Mouse (Mus musculus) neural tube, embryonic 15.5 days (tissue): ENCODE data around the gene Abcc4. TPM values are rescaled to one million over a fixed set of nuclear protein-coding genes. Genes with fewer than 3 reads are reported as not detected.
A peak's percentile ranks its signal among the peaks of the same experiment; 100 is the strongest.

Experiments
- ATAC-seq: fragments of 200-750 bp; cut with Nextera tagmentation; 2 replicates; pipeline ENCODE4 v1.8.0; 2017; ENCODE audit warnings: mild to moderate bottlenecking, moderate TSS enrichment, moderate library complexity; ENCODE audit not compliant: low FRiP score
- H3K27ac ChIP-seq: fragments of 300-500 bp; sonication (generic); replicated peaks from 2 replicates; pipeline ENCODE4 v1.5.1; 2015; ENCODE audit warnings: mild to moderate bottlenecking, inconsistent platforms
- H3K27me3 ChIP-seq: fragments of 300-500 bp; sonication (generic); replicated peaks from 2 replicates; pipeline ENCODE4 v1.6.1; 2015; ENCODE audit warnings: inconsistent platforms
- H3K36me3 ChIP-seq: fragments of 300-500 bp; sonication (generic); 2 replicates; pipeline ENCODE4 v1.6.1; 2015; ENCODE audit warnings: inconsistent platforms
- H3K4me1 ChIP-seq: fragments of 300-500 bp; sonication (generic); 2 replicates; pipeline ENCODE4 v1.6.1; 2015; ENCODE audit warnings: inconsistent platforms
- H3K4me2 ChIP-seq: fragments of 300-500 bp; sonication (generic); 2 replicates; pipeline ENCODE4 v1.6.1; 2015; ENCODE audit warnings: inconsistent platforms, mild to moderate bottlenecking, moderate library complexity
- H3K4me3 ChIP-seq: fragments of 300-500 bp; sonication (generic); replicated peaks from 2 replicates; pipeline ENCODE4 v1.5.1; 2015; ENCODE audit warnings: mild to moderate bottlenecking, inconsistent platforms
- H3K9ac ChIP-seq: fragments of 300-500 bp; sonication (generic); replicated peaks from 2 replicates; pipeline ENCODE4 v1.6.1; 2015; ENCODE audit warnings: mild to moderate bottlenecking, inconsistent platforms
- H3K9me3 ChIP-seq: fragments of 300-500 bp; sonication (generic); replicated peaks from 2 replicates; pipeline ENCODE4 v1.6.1; 2016; ENCODE audit warnings: inconsistent platforms
- WGBS: fragments of 180-500 bp; shearing (Covaris S2); methylation state at CpG from one replicate; pipeline ENCODE4 v1.1.7; 2015; ENCODE audit warnings: mixed read lengths; 5-methylcytosine and 5-hydroxymethylcytosine counted together
- polyA plus RNA-seq: library from polyadenylated mRNA; unstranded; fragments of >200 nt; fragmentation: Nextera tagmentation; extraction: Ambion mirVana; gene quantifications from 2 replicates; pipeline ENCODE4 v1.2.1, GENCODE M21; 2015

Abcc4 gene
- polyA plus RNA-seq, 1 experiment from 2014 or later: 3.1 TPM

- no peaks in the 10 kb centered on the region for H3K9me3 ChIP-seq
- no peak overlapping the region for H3K9ac ChIP-seq
- H3K4me1 ChIP-seq: no peaks in the 10 kb centered on the region
- H3K27ac ChIP-seq: no peak overlapping the region
- ATAC-seq: peak; percentile 76
- no peaks in the 10 kb centered on the region for H3K36me3 ChIP-seq
- H3K27me3 ChIP-seq: no peaks in the 10 kb centered on the region
- H3K4me3 ChIP-seq: no peak overlapping the region
- H3K4me2 ChIP-seq: no peak overlapping the region
- WGBS: 71% methylated on average over 12 of the region's 12 CpGs
These were observed 89.2 kb downstream of the Abcc4 start for GRCm38 (mm10) chr14:118616698-118617311.

- no peaks in the 10 kb centered on the region for H3K27me3 ChIP-seq
- H3K27ac ChIP-seq: no peak overlapping the region
- 31% methylated on average over 9 of the region's 9 CpGs for WGBS
- no peak for ATAC-seq
- H3K4me1 ChIP-seq: no peaks in the 10 kb centered on the region
- H3K36me3 ChIP-seq: no peaks in the 10 kb centered on the region
- no peak overlapping the region for H3K4me2 ChIP-seq
- no peak overlapping the region for H3K9ac ChIP-seq
- H3K9me3 ChIP-seq: no peaks in the 10 kb centered on the region
- no peak overlapping the region for H3K4me3 ChIP-seq
These were observed 92.3 kb downstream of the Abcc4 start for GRCm38 (mm10) chr14:118613734-118614133.

GRCm38 (mm10) chr14:118611714-118612113, 94.3 kb downstream of the Abcc4 start:
- Histone ChIP-seq H3K27me3 (no peaks in the 10 kb centered on the region), H3K9ac (no peak overlapping the region), H3K4me3 (no peak overlapping the region), H3K9me3 (no peaks in the 10 kb centered on the region), H3K4me1 (no peaks in the 10 kb centered on the region), H3K36me3 (no peaks in the 10 kb centered on the region), H3K27ac (no peak overlapping the region), H3K4me2 (no peak overlapping the region)
- no peak for ATAC-seq
- WGBS: 76% methylated on average over 17 of the region's 17 CpGs

GRCm38 (mm10) chr14:118610786-118611185, 95.2 kb downstream of the Abcc4 start:
- Histone ChIP-seq H3K27me3 (no peaks in the 10 kb centered on the region), H3K4me1 (no peaks in the 10 kb centered on the region), H3K4me3 (no peak overlapping the region), H3K27ac (no peak overlapping the region), H3K9me3 (no peaks in the 10 kb centered on the region), H3K4me2 (no peak overlapping the region), H3K36me3 (no peaks in the 10 kb centered on the region), H3K9ac (no peak overlapping the region)
- no peak for ATAC-seq
- WGBS: 97% methylated on average over 11 of the region's 11 CpGs

GRCm38 (mm10) chr14:118608816-118609465, 97.1 kb downstream of the Abcc4 start:
- Histone ChIP-seq H3K9me3 (no peaks in the 10 kb centered on the region), H3K9ac (no peak overlapping the region), H3K36me3 (no peaks in the 10 kb centered on the region), H3K27ac (no peak overlapping the region), H3K4me2 (no peak overlapping the region), H3K27me3 (no peaks in the 10 kb centered on the region), H3K4me3 (no peak overlapping the region), H3K4me1 (no peaks in the 10 kb centered on the region)
- peak; percentile 49; the same call in 1 of the 2 replicates for ATAC-seq
- WGBS: 59% methylated on average over 16 of the region's 16 CpGs

GRCm38 (mm10) chr14:118608317-118608716, 97.7 kb downstream of the Abcc4 start:
- no peaks in the 10 kb centered on the region for H3K27me3 ChIP-seq
- H3K4me1 ChIP-seq: no peaks in the 10 kb centered on the region
- WGBS: 89% methylated on average over 7 of the region's 7 CpGs
- H3K4me3 ChIP-seq: no peak overlapping the region
- no peak overlapping the region for H3K9ac ChIP-seq
- no peak for ATAC-seq
- H3K36me3 ChIP-seq: no peaks in the 10 kb centered on the region
- H3K27ac ChIP-seq: no peak overlapping the region
- H3K4me2 ChIP-seq: no peak overlapping the region
- no peaks in the 10 kb centered on the region for H3K9me3 ChIP-seq

GRCm38 (mm10) chr14:118606476-118606875, 99.5 kb downstream of the Abcc4 start:
- WGBS: 92% methylated on average over 9 of the region's 9 CpGs
- H3K27me3 ChIP-seq: no peaks in the 10 kb centered on the region
- no peak overlapping the region for H3K4me2 ChIP-seq
- H3K9ac ChIP-seq: no peak overlapping the region
- H3K4me3 ChIP-seq: no peak overlapping the region
- ATAC-seq: no peak
- no peak overlapping the region for H3K27ac ChIP-seq
- H3K9me3 ChIP-seq: no peaks in the 10 kb centered on the region
- no peaks in the 10 kb centered on the region for H3K36me3 ChIP-seq
- no peaks in the 10 kb centered on the region for H3K4me1 ChIP-seq

GRCm38 (mm10) chr14:118604903-118605302, 101.1 kb downstream of the Abcc4 start:
- no peak for ATAC-seq
- no peak overlapping the region for H3K27ac ChIP-seq
- H3K9ac ChIP-seq: no peak overlapping the region
- H3K4me3 ChIP-seq: no peak overlapping the region
- H3K36me3 ChIP-seq: no peaks in the 10 kb centered on the region
- H3K27me3 ChIP-seq: no peaks in the 10 kb centered on the region
- 0 out of 2 replicates have a peak, but pooled peaks cover 4% of the 10 kb centered on the region for H3K4me1 ChIP-seq
- no peaks in the 10 kb centered on the region for H3K9me3 ChIP-seq
- 92% methylated on average over 2 of the region's 2 CpGs for WGBS
- H3K4me2 ChIP-seq: no peak overlapping the region

- H3K27me3 ChIP-seq: no peaks in the 10 kb centered on the region
- ATAC-seq: no peak
- H3K9ac ChIP-seq: no peak overlapping the region
- WGBS: 79% methylated on average over 8 of the region's 8 CpGs
- no peaks in the 10 kb centered on the region for H3K36me3 ChIP-seq
- no peak overlapping the region for H3K27ac ChIP-seq
- no peak overlapping the region for H3K4me2 ChIP-seq
- H3K4me1 ChIP-seq: 0 out of 2 replicates have a peak, but pooled peaks cover 4% of the 10 kb centered on the region
- no peaks in the 10 kb centered on the region for H3K9me3 ChIP-seq
- H3K4me3 ChIP-seq: no peak overlapping the region
These were observed 104.0 kb downstream of the Abcc4 start for GRCm38 (mm10) chr14:118602031-118602430.

GRCm38 (mm10) chr14:118600746-118601145, 105.3 kb downstream of the Abcc4 start:
- WGBS: 66% methylated on average over 6 of the region's 6 CpGs
- H3K27ac ChIP-seq: no peak overlapping the region
- ATAC-seq: no peak

GRCm38 (mm10) chr14:118598757-118599156, 107.3 kb downstream of the Abcc4 start:
- H3K9me3 ChIP-seq: no peaks in the 10 kb centered on the region
- no peaks in the 10 kb centered on the region for H3K27me3 ChIP-seq
- H3K4me2 ChIP-seq: no peak overlapping the region
- H3K4me3 ChIP-seq: no peak overlapping the region
- 94% methylated on average over 3 of the region's 3 CpGs for WGBS
- 0 out of 2 replicates have a peak, but pooled peaks cover 7% of the 10 kb centered on the region for H3K4me1 ChIP-seq
- no peak for ATAC-seq
- no peaks in the 10 kb centered on the region for H3K36me3 ChIP-seq
- H3K9ac ChIP-seq: no peak overlapping the region
- H3K27ac ChIP-seq: no peak overlapping the region

More at GRCm38 (mm10) chr14:118600746-118601145, 105.3 kb downstream of the Abcc4 start:
- H3K4me1 ChIP-seq: 0 out of 2 replicates have a peak, but pooled peaks cover 4% of the 10 kb centered on the region
- H3K4me3 ChIP-seq: no peak overlapping the region
- H3K4me2 ChIP-seq: no peak overlapping the region
- no peaks in the 10 kb centered on the region for H3K9me3 ChIP-seq
- no peaks in the 10 kb centered on the region for H3K27me3 ChIP-seq
- H3K9ac ChIP-seq: no peak overlapping the region
- no peaks in the 10 kb centered on the region for H3K36me3 ChIP-seq

GRCm38 (mm10) chr14:118594463-118594862, 111.6 kb downstream of the Abcc4 start:
- ATAC-seq: no peak
- no peaks in the 10 kb centered on the region for H3K36me3 ChIP-seq
- H3K4me2 ChIP-seq: no peak overlapping the region
- H3K27ac ChIP-seq: no peak overlapping the region
- H3K4me3 ChIP-seq: no peak overlapping the region
- 93% methylated on average over 13 of the region's 13 CpGs for WGBS
- H3K9ac ChIP-seq: no peak overlapping the region
- 0 out of 2 replicates have a peak, but pooled peaks cover 2% of the 10 kb centered on the region for H3K27me3 ChIP-seq
- peaks cover 18% of the 10 kb centered on the region for H3K4me1 ChIP-seq
- no peaks in the 10 kb centered on the region for H3K9me3 ChIP-seq
